Mouse (Mus musculus) intestine, postnatal 0 days (tissue): ENCODE measurements at regions not wholly inside any gene's neighbourhood (a gene's known extent, or its start where the extent isn't known, plus 50 kb on each side); places are given as distances from the start of the nearest gene placed in this dataset.

Experiments
- ATAC-seq: fragments of 200-750 bp; cut with Nextera tagmentation; 2 replicates; pipeline ENCODE4 v1.8.0; 2017; ENCODE audit warnings: mild to moderate bottlenecking, moderate TSS enrichment, moderate library complexity
- H3K27ac ChIP-seq: fragments of 300-500 bp; sonication (generic); 2 replicates; pipeline ENCODE4 v1.5.1; 2014; ENCODE audit warnings: mild to moderate bottlenecking, low read depth, low read length, moderate library complexity
- H3K27me3 ChIP-seq: fragments of 300-500 bp; sonication (generic); replicated peaks from 2 replicates; pipeline ENCODE4 v1.6.1; 2014; ENCODE audit warnings: low read length, mixed read lengths; ENCODE audit not compliant: control insufficient read depth, insufficient read depth
- H3K36me3 ChIP-seq: fragments of 300-500 bp; sonication (generic); 2 replicates; pipeline ENCODE4 v1.6.1; 2014; ENCODE audit warnings: mild to moderate bottlenecking, moderate library complexity; ENCODE audit not compliant: control insufficient read depth, insufficient read depth
- H3K4me1 ChIP-seq: fragments of 300-500 bp; sonication (generic); replicated peaks from 2 replicates; pipeline ENCODE4 v1.6.1; 2014; ENCODE audit warnings: antibody characterized with exemption, low read length, mixed read lengths; ENCODE audit not compliant: control insufficient read depth, insufficient read depth
- H3K4me2 ChIP-seq: fragments of 300-500 bp; sonication (generic); replicated peaks from 2 replicates; pipeline ENCODE4 v1.6.1; 2014; ENCODE audit warnings: low read depth, mild to moderate bottlenecking, moderate library complexity
- H3K4me3 ChIP-seq: fragments of 300-500 bp; sonication (generic); 2 replicates; pipeline ENCODE4 v1.5.1; 2014; ENCODE audit warnings: low read depth, low read length
- H3K9ac ChIP-seq: fragments of 300-500 bp; sonication (generic); 2 replicates; pipeline ENCODE4 v1.6.1; 2014; ENCODE audit warnings: mild to moderate bottlenecking, low read depth, low read length
- H3K9me3 ChIP-seq: fragments of 300-500 bp; sonication (generic); 2 replicates; pipeline ENCODE4 v1.6.1; 2016; ENCODE audit warnings: mixed run types; ENCODE audit not compliant: control insufficient read depth
- CTCF ChIP-seq: sonication (generic); IDR thresholded peaks from 2 replicates; pipeline ENCODE4 v1.5.1; 2016; ENCODE audit warnings: low read depth, mild to moderate bottlenecking, control low read depth, antibody characterized with exemption, moderate library complexity
- WGBS: fragments of 180-500 bp; shearing (Covaris S2); extraction: QIAGEN DNeasy Blood & Tissue Kit; methylation state at CpG from one replicate; pipeline ENCODE4 v1.1.7; 2014; 5-methylcytosine and 5-hydroxymethylcytosine counted together

- no peaks in the 10 kb centered on the region for H3K4me1 ChIP-seq
Measured at GRCm38 (mm10) chr7:77527906-77528305, 1209.9 kb downstream of the Ntrk3 start.

GRCm38 (mm10) chr7:77509586-77509985 lies 1228.2 kb downstream of the Ntrk3 start:
- ATAC-seq: no peak
- no peak overlapping the region for H3K4me2 ChIP-seq
- 67% methylated on average over 2 of the region's 2 CpGs for WGBS
- no peaks in the 10 kb centered on the region for H3K4me1 ChIP-seq
- no peak overlapping the region for H3K4me3 ChIP-seq
- no peaks in the 10 kb centered on the region for H3K36me3 ChIP-seq
- H3K9me3 ChIP-seq: no peaks in the 10 kb centered on the region
- H3K27ac ChIP-seq: no peak overlapping the region
- H3K27me3 ChIP-seq: no peaks in the 10 kb centered on the region
- TF ChIP-seq CTCF: no peak
- no peak overlapping the region for H3K9ac ChIP-seq

More at GRCm38 (mm10) chr7:77527906-77528305, 1209.9 kb downstream of the Ntrk3 start:
- H3K27ac ChIP-seq: no peak overlapping the region
- H3K4me3 ChIP-seq: no peak overlapping the region
- no peaks in the 10 kb centered on the region for H3K27me3 ChIP-seq
- WGBS: 83% methylated on average over 5 of the region's 5 CpGs
- ATAC-seq: no peak
- no peak overlapping the region for H3K9ac ChIP-seq
- H3K36me3 ChIP-seq: no peaks in the 10 kb centered on the region
- no peak for TF ChIP-seq CTCF
- H3K4me2 ChIP-seq: no peak overlapping the region
- no peaks in the 10 kb centered on the region for H3K9me3 ChIP-seq

GRCm38 (mm10) chr7:77507606-77508005 lies 1230.2 kb downstream of the Ntrk3 start:
- 72% methylated on average over 3 of the region's 3 CpGs for WGBS
- H3K9ac ChIP-seq: no peak overlapping the region
- no peaks in the 10 kb centered on the region for H3K36me3 ChIP-seq
- no peaks in the 10 kb centered on the region for H3K27me3 ChIP-seq
- no peaks in the 10 kb centered on the region for H3K4me1 ChIP-seq
- H3K27ac ChIP-seq: no peak overlapping the region
- no peaks in the 10 kb centered on the region for H3K9me3 ChIP-seq
- no peak overlapping the region for H3K4me3 ChIP-seq
- TF ChIP-seq CTCF: no peak
- no peak overlapping the region for H3K4me2 ChIP-seq
- ATAC-seq: no peak

GRCm38 (mm10) chr7:77502608-77503007 lies 1235.2 kb downstream of the Ntrk3 start:
- WGBS: 69% methylated on average over 4 of the region's 4 CpGs

GRCm38 (mm10) chr7:77495066-77495465 lies 1242.7 kb downstream of the Ntrk3 start:
- WGBS: 87% methylated on average over 3 of the region's 3 CpGs
- H3K27me3 ChIP-seq: no peaks in the 10 kb centered on the region
- H3K27ac ChIP-seq: no peak overlapping the region
- H3K4me1 ChIP-seq: no peaks in the 10 kb centered on the region
- no peaks in the 10 kb centered on the region for H3K36me3 ChIP-seq
- no peak overlapping the region for H3K4me2 ChIP-seq
- no peak for TF ChIP-seq CTCF
- ATAC-seq: no peak
- H3K4me3 ChIP-seq: no peak overlapping the region
- no peak overlapping the region for H3K9ac ChIP-seq
- H3K9me3 ChIP-seq: no peaks in the 10 kb centered on the region

More at GRCm38 (mm10) chr7:77502608-77503007, 1235.2 kb downstream of the Ntrk3 start:
- Histone ChIP-seq H3K36me3 (no peaks in the 10 kb centered on the region), H3K4me3 (no peak overlapping the region), H3K27me3 (no peaks in the 10 kb centered on the region), H3K27ac (no peak overlapping the region), H3K9me3 (no peaks in the 10 kb centered on the region), H3K4me2 (no peak overlapping the region), H3K9ac (no peak overlapping the region), H3K4me1 (no peaks in the 10 kb centered on the region)
- no peak for ATAC-seq
- no peak for TF ChIP-seq CTCF

GRCm38 (mm10) chr7:77477519-77477918 lies 1247.8 kb downstream of the Agbl1 start:
- Histone ChIP-seq H3K4me2 (no peak overlapping the region), H3K9ac (no peak overlapping the region), H3K9me3 (no peaks in the 10 kb centered on the region), H3K27me3 (no peaks in the 10 kb centered on the region), H3K4me3 (no peak overlapping the region), H3K27ac (no peak overlapping the region), H3K4me1 (no peaks in the 10 kb centered on the region), H3K36me3 (no peaks in the 10 kb centered on the region)
- TF ChIP-seq CTCF: no peak
- WGBS: 63% methylated on average over 2 of the region's 2 CpGs
- ATAC-seq: no peak

GRCm38 (mm10) chr7:77446052-77446367 lies 1216.3 kb downstream of the Agbl1 start:
- H3K36me3 ChIP-seq: no peaks in the 10 kb centered on the region
- no peak overlapping the region for H3K4me2 ChIP-seq
- H3K27me3 ChIP-seq: no peaks in the 10 kb centered on the region
- H3K4me3 ChIP-seq: no peak overlapping the region
- ATAC-seq: no peak
- H3K9me3 ChIP-seq: no peaks in the 10 kb centered on the region
- no peaks in the 10 kb centered on the region for H3K4me1 ChIP-seq
- WGBS: 46% methylated on average over 2 of the region's 2 CpGs
- no peak overlapping the region for H3K9ac ChIP-seq
- H3K27ac ChIP-seq: no peak overlapping the region
- no peak for TF ChIP-seq CTCF
